Mouse (Mus musculus) limb, embryonic 12.5 days (tissue): ENCODE measurements around the gene Hopx. TPM values are rescaled to one million over a fixed set of nuclear protein-coding genes. Genes with fewer than 3 reads are reported as not detected.
"Not testable (repeated sequence)": the region's sequence is repeated elsewhere in the genome, so short reads cannot be mapped to it uniquely, and the experiment has no call there.

Source experiments
- ATAC-seq: fragments of 200-750 bp; cut with Nextera tagmentation; 2 replicates; pipeline ENCODE4 v1.8.0; 2017; ENCODE audit warnings: low read depth, moderate TSS enrichment; ENCODE audit not compliant: insufficient number of reproducible peaks, insufficient read depth, low FRiP score, low TSS enrichment
- H3K27ac ChIP-seq: fragments of 300-500 bp; sonication (generic); 2 replicates; pipeline ENCODE4 v1.5.1; 2016; ENCODE audit warnings: mild to moderate bottlenecking, moderate library complexity
- H3K27me3 ChIP-seq: fragments of 300-500 bp; sonication (generic); 2 replicates; pipeline ENCODE4 v1.6.1; 2016; ENCODE audit warnings: mild to moderate bottlenecking, moderate library complexity
- H3K36me3 ChIP-seq: fragments of 300-500 bp; sonication (generic); 2 replicates; pipeline ENCODE4 v1.6.1; 2016; ENCODE audit warnings: mild to moderate bottlenecking, moderate library complexity
- H3K4me1 ChIP-seq: fragments of 300-500 bp; sonication (generic); replicated peaks from 2 replicates; pipeline ENCODE4 v1.6.1; 2016
- H3K4me2 ChIP-seq: fragments of 300-500 bp; sonication (generic); 2 replicates; pipeline ENCODE4 v1.6.1; 2016; ENCODE audit warnings: mild to moderate bottlenecking, moderate library complexity
- H3K4me3 ChIP-seq: fragments of 300-500 bp; sonication (generic); replicated peaks from 2 replicates; pipeline ENCODE4 v1.5.1; 2016; ENCODE audit warnings: mild to moderate bottlenecking
- H3K9ac ChIP-seq: fragments of 300-500 bp; sonication (generic); replicated peaks from 2 replicates; pipeline ENCODE4 v1.6.1; 2016; ENCODE audit warnings: mild to moderate bottlenecking, moderate library complexity
- H3K9me3 ChIP-seq: fragments of 300-500 bp; sonication (generic); 2 replicates; pipeline ENCODE4 v1.6.1; 2016; ENCODE audit warnings: mild to moderate bottlenecking, moderate library complexity
- WGBS: fragments of 180-500 bp; shearing (Covaris S2); methylation state at CpG from one replicate; pipeline ENCODE4 v1.1.7; 2016; 5-methylcytosine and 5-hydroxymethylcytosine counted together
- polyA plus RNA-seq: library from polyadenylated mRNA; unstranded; fragments of >200 nt; fragmentation: Nextera tagmentation; extraction: Ambion mirVana; gene quantifications from 2 replicates; pipeline ENCODE4 v1.2.1, GENCODE M21; 2016

Gene Hopx
- polyA plus RNA-seq, 1 experiment from 2014 or later, result not detected

DNA sequence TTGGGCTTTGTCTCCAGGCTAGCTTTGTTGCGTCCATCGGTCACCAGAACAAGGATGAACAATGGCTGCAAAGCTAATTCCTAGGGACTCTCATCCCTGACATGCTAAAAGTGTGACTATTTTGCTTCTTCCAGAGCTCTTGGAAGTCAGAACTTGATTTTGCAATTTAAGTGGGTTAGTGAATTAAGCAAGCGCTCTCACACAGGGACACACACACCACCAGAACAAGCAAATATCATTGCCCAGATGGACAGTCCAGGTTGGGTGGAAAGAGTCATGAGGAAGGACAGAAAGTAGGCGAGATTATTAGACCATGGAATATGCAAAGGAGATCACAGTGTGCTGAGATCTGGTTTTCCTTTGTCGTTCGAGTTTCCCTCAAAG, 14.9 kb downstream of the Hopx start:
- Histone ChIP-seq H3K4me1 (peaks cover 8% of the 10 kb centered on the region; the same call in 1 of the 2 replicates), H3K9ac (no peak overlapping the region), H3K36me3 (no peaks in the 10 kb centered on the region), H3K27me3 (peaks cover 12% of the 10 kb centered on the region), H3K4me3 (no peak overlapping the region), H3K9me3 (no peaks in the 10 kb centered on the region), H3K27ac (no peak overlapping the region), H3K4me2 (no peak overlapping the region)
- no peak for ATAC-seq
- WGBS, result 73% methylated on average over 6 of the region's 6 CpGs

DNA sequence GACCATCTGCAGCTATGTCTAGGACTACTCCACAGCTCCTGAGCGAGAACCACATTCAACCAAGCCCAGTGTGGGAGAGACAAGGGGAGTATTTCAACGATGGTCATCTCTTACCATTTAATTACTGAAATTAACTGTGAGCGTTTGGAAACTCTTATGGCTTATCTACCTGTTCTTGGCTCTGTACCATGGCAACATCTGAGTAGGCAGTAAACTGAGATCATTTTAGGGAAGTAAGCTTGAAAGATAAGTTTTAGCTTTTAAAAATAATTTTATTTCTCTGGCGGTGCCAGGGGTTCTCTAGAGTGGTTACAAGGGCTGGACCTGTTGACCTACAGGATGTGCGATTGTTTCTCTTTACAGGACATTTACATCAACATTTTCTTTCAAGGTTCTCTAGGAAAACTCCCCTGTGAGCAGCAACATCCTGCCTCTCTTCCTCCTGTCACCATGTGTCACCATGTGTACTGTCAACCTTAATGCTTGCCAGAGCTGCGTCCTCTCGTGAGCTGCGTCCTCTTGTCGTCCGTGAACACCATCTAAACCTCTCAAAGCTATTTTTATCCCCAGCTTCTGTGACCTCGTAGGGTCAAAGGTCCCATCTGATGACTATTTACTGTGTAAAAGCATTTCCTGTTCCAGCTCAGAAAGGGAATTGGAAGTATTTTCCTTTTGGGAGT, 15.5 kb downstream of the Hopx start:
- Histone ChIP-seq H3K4me3 (no peak overlapping the region), H3K9ac (no peak overlapping the region), H3K36me3 (no peaks in the 10 kb centered on the region), H3K27ac (no peak overlapping the region), H3K27me3 (peaks cover 17% of the 10 kb centered on the region), H3K9me3 (no peaks in the 10 kb centered on the region), H3K4me2 (no peak overlapping the region), H3K4me1 (peaks cover 9% of the 10 kb centered on the region; the same call in 1 of the 2 replicates)
- 48% methylated on average over 11 of the region's 11 CpGs for WGBS
- ATAC-seq, result no peak

DNA sequence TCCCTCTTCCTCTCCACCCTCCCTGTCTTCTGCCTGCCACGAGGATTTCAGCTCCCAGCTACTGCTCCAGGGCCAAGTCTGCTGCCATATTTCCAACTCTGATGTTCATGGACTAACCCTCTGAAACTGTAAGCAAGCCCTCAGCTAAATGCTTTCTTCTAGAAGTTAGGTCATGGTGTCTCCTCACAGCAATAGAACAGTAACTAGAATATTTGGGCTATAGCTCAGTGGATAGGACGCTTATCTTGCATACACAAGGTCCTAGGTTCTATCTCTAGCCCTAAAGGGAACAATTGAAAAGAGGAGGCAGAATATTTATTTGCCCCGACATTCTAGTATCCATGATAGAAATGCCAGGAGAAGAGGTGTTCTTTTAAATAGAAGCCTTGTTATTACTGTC, 16.0 kb downstream of the Hopx start:
- WGBS, result 86% methylated on average over 3 of the region's 3 CpGs
- Histone ChIP-seq H3K9ac (no peak overlapping the region), H3K27me3 (peaks cover 19% of the 10 kb centered on the region), H3K4me1 (peaks cover 14% of the 10 kb centered on the region; the same call in 1 of the 2 replicates), H3K36me3 (no peaks in the 10 kb centered on the region), H3K4me2 (no peak overlapping the region), H3K27ac (no peak overlapping the region), H3K4me3 (no peak overlapping the region), H3K9me3 (no peaks in the 10 kb centered on the region)
- ATAC-seq, result no peak

DNA sequence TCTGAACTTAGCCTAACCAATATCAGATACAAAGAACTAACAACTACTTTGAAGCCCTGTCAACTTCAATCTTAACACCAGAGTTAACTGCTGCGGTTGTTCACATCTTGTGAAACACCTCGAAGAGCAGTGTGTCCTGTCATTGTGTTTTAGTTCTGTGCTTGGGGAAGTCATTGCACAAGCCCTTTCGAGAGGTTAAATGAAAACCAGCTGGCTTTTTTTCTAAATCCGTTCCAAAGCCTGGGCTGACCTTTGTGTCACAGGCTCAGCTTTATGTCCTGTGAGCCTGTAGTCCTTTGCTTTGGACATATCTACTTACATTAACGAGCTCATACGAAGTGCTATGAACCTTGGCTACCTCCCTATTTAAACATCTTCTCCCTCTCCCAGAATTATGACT, 17.2 kb downstream of the Hopx start:
- peaks cover 17% of the 10 kb centered on the region; the same call in 1 of the 2 replicates for H3K4me1 ChIP-seq
- H3K9ac ChIP-seq, result no peak overlapping the region
- H3K4me2 ChIP-seq, result no peak overlapping the region
- no peaks in the 10 kb centered on the region for H3K9me3 ChIP-seq
- no peak for ATAC-seq
- WGBS, result 5% methylated on average over 6 of the region's 6 CpGs
- no peak overlapping the region for H3K4me3 ChIP-seq
- no peak overlapping the region for H3K27ac ChIP-seq
- H3K27me3 ChIP-seq, result peaks cover 24% of the 10 kb centered on the region
- no peaks in the 10 kb centered on the region for H3K36me3 ChIP-seq

DNA sequence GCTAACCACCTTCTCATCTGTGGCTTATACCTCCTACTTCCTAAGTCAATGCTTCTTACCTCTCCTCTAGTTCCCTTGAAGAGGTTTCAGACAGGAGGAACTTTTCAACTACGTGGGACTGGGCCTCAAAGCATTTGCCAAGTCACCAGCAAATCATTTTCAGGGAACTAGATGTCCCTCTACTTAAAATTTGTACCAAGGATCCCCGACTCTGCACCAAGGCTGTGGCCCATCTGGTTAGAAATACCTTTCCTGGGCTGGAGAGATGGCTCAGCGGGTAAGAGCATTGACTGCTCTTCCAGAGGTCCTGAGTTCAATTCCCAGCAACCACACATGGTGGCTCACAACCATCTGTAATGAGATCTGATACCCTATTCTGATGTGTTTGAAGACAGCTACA, 18.7 kb downstream of the Hopx start:
- not testable (repeated sequence) for H3K4me3 ChIP-seq, H3K9ac ChIP-seq, H3K4me2 ChIP-seq, H3K9me3 ChIP-seq, H3K27ac ChIP-seq, H3K36me3 ChIP-seq, ATAC-seq
- peaks cover 17% of the 10 kb centered on the region; the same call in 1 of the 2 replicates for H3K4me1 ChIP-seq
- WGBS, result 92% methylated on average over 3 of the region's 3 CpGs
- peaks cover 31% of the 10 kb centered on the region for H3K27me3 ChIP-seq

DNA sequence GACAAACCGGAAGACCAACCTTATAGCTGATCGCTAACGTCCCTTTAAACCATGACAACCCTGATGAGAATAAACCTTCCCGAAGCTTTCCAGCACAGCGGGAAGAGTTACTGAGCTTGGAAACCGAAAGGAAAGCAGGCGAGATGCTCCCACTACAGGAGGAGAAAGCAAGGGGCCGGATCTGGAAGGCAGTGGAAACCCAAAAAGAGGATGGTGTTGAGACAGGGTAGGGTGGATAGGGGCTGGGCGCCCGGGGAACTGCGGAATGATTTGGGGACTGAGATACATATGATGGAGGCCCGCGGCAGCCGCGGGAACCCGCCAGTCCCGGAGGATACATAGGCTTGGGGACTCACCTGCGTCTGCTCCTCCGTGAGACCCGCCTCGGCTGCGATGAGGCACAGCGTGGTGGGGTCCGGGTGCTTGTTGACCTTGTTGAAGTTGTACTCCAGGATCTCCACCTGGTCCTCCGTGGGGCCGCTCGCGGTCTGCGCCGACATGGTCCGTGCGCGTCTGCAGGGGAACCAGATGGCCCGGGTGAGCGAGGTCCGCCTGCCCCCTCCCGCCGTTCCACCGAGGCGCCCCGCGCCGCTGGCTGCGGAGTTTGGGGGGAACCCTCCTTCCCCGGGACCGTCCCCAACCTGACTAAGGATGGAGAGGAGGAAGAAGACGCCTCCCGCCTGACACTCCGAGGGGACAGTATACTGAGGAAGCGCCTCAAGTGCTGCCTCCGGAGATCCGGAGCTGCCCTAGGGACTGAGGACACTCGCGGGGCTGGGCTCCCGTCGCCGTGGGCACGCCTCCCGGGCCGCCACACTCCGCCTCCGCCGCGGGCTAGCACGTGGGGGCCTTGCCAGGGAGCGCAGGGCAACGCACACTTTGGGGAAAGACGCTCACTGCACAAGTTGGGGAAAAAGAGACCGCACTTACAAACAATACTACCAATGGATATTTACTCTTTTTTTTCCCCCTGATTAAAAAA, 20.1 kb downstream of the Hopx start:
- peak; percentile 61 for ATAC-seq
- peak overlapping the region; percentile 100 for H3K4me2 ChIP-seq
- H3K36me3 ChIP-seq, result no peaks in the 10 kb centered on the region
- peak overlapping the region; percentile 60 for H3K4me3 ChIP-seq
- WGBS, result 1% methylated on average over 67 of the region's 69 CpGs
- H3K27ac ChIP-seq, result no peak overlapping the region
- H3K27me3 ChIP-seq, result peaks cover 31% of the 10 kb centered on the region
- peak overlapping the region; percentile 64 for H3K9ac ChIP-seq
- H3K4me1 ChIP-seq, result peaks cover 17% of the 10 kb centered on the region; the same call in 1 of the 2 replicates
- H3K9me3 ChIP-seq, result no peaks in the 10 kb centered on the region

DNA sequence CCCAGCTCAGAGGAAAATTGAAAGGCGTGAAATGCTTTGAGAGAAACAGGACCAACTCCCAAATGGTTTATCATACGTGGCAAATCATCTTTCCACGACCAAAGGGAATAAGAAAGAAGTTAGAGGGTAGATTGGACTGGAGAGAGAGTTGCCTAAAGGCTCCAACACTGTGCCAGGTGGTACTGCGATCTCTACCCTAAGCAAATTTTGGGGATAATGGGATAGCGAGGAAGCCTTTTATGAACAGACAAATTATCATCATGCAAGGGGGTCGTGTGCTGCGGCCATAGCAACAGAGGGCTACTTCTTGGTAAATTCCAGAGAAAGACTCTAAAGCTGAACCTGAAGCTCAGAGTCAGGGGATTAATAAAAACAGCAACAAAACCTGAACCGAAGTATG, 21.0 kb downstream of the Hopx start:
- Histone ChIP-seq H3K4me3 (peak overlapping the region; percentile 60), H3K27me3 (peaks cover 31% of the 10 kb centered on the region), H3K9ac (no peak overlapping the region)

DNA sequence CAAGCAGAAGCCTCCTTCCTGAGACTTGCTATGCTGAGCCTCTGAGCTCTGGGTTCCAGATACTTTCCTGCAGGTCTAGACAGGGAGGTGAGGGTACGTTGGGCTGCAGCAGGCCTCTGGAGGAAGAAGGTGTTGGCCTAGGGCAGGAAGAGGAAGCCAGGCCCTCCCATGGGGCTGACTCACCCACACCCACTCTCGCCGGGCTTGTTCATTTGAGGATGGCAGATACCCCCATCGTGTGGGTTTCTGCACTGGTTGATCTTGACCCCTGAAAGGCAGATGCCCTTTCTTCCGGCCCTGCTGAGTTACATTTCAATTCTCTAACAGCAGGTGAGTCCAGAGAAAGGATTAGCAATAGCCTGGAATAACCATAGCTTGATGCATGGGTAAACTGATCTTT, 22.4 kb downstream of the Hopx start:
- Histone ChIP-seq H3K36me3 (no peaks in the 10 kb centered on the region), H3K9me3 (no peaks in the 10 kb centered on the region), H3K4me3 (no peak overlapping the region), H3K4me1 (peaks cover 17% of the 10 kb centered on the region; the same call in 1 of the 2 replicates), H3K4me2 (no peak overlapping the region), H3K27ac (no peak overlapping the region), H3K9ac (no peak overlapping the region), H3K27me3 (peaks cover 31% of the 10 kb centered on the region)
- no peak for ATAC-seq
- 84% methylated on average over 5 of the region's 5 CpGs for WGBS

More for the DNA sequence above, 21.0 kb downstream of the Hopx start:
- 42% methylated on average over 8 of the region's 8 CpGs for WGBS
- Histone ChIP-seq H3K36me3 (no peaks in the 10 kb centered on the region), H3K27ac (no peak overlapping the region), H3K4me2 (peak overlapping the region; percentile 100), H3K9me3 (no peaks in the 10 kb centered on the region), H3K4me1 (peaks cover 17% of the 10 kb centered on the region; the same call in 1 of the 2 replicates)
- no peak for ATAC-seq

DNA sequence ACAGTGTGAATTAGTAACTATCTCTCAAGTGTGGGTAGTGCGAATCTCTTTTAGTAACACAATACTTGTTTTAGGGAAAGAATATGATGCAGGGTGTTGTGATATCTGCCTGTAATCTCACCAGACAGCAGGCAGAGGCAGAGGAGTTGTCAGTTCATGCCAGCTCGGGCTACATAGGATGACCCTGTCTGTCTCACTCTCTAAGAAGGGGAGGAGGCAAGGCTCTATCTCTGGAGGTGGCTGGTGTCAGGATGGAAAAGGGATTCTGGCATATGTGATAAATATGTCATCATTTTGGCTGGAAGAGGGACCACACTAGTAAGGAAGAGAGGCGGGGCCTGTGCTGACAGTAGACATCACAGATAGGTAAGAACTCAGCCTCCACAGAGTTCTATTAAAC, 23.0 kb downstream of the Hopx start:
- 73% methylated on average over 3 of the region's 3 CpGs for WGBS
- Histone ChIP-seq H3K9me3 (no peaks in the 10 kb centered on the region), H3K4me2 (no peak overlapping the region), H3K4me1 (peaks cover 11% of the 10 kb centered on the region; the same call in 1 of the 2 replicates), H3K27ac (no peak overlapping the region), H3K27me3 (peaks cover 29% of the 10 kb centered on the region), H3K36me3 (no peaks in the 10 kb centered on the region), H3K9ac (no peak overlapping the region), H3K4me3 (no peak overlapping the region)
- ATAC-seq, result no peak

DNA sequence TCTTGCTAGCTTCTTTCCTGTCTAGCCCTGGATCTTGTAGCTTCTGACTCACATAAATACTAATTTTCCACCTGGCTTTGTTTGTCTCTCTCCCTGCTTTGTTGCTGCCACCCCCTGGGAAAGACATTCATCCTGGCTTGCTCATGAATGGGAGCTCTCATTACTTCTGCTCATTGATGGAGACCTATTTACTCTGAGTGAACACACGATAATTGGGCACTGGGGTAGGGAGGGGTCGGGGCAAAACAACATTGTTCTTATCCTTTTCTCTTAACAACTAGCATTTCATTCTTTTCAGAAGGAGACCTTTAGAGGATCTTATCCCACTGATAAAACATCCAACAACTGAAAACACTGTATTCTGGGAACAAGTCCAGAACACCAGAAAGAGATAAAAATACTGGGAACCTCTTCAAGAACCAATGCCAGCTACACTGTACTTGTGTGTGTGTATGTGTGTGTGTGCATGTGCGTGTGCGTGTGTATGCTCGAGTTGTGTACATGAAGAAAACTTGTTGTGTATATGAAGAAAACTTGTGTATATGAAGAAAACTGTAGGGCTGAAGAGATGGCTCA, 24.3 kb downstream of the Hopx start:
- Histone ChIP-seq H3K9me3 (no peaks in the 10 kb centered on the region), H3K27me3 (peaks cover 19% of the 10 kb centered on the region), H3K4me1 (peaks cover 9% of the 10 kb centered on the region; the same call in 1 of the 2 replicates), H3K4me2 (no peak overlapping the region), H3K27ac (no peak overlapping the region), H3K4me3 (no peak overlapping the region), H3K9ac (no peak overlapping the region), H3K36me3 (no peaks in the 10 kb centered on the region)
- ATAC-seq, result no peak
- WGBS, result 65% methylated on average over 5 of the region's 5 CpGs

DNA sequence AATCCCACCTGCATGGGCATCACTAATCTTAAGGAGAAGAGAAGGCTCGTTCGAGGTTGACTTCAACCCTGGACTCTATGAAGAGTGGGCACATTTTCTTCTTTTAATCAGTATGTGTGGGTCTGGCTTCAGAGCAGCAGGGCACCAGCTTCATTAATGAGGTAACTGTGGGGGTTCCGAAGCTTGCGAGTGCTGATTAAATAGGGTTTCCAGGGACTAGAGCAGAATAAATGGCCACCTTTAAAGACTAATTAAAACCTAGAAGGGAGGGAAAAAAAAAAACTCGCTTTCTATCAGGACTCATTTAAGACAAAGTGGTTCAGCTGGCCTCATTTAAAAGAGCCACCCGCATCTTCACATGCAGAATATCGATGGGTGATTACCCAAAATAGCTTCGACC, 25.0 kb downstream of the Hopx start:
- H3K36me3 ChIP-seq, result no peaks in the 10 kb centered on the region
- WGBS, result 42% methylated on average over 8 of the region's 8 CpGs
- peaks cover 18% of the 10 kb centered on the region for H3K27me3 ChIP-seq
- H3K9me3 ChIP-seq, result no peaks in the 10 kb centered on the region
- H3K4me3 ChIP-seq, result no peak overlapping the region
- no peak for ATAC-seq
- no peak overlapping the region for H3K4me2 ChIP-seq
- H3K27ac ChIP-seq, result no peak overlapping the region
- no peak overlapping the region for H3K9ac ChIP-seq
- peaks cover 9% of the 10 kb centered on the region; the same call in 1 of the 2 replicates for H3K4me1 ChIP-seq
